Mouse (Mus musculus): ENCODE results near the gene Myrf.
"Not testable (repeated sequence)": the region's sequence is repeated elsewhere in the genome, so short reads cannot be mapped to it uniquely, and the experiment has no call there.

Gene Myrf

GRCm38 (mm10) chr19:10182670-10183298 is 57.8 kb downstream of the Myrf start, which contains the start of gene Fads1:
TSS of gene Fads1 (plus strand) at chr19:10182888.
- DNase-seq (ENCODE audit: low spot score in 2 of 2), result peak; percentile 93 to 96

GRCm38 (mm10) chr19:10182142-10182541 is 58.4 kb downstream of the Myrf start:
- DNase-seq (ENCODE audit: low spot score in 2 of 2), result no peak

- DNase-seq (ENCODE audit: low spot score in 2 of 2), result no peak
These were observed 59.3 kb downstream of the Myrf start for GRCm38 (mm10) chr19:10181225-10181624.

- DNase-seq (ENCODE audit: low spot score in 2 of 2), result no peak
These were observed 63.6 kb downstream of the Myrf start for GRCm38 (mm10) chr19:10176941-10177372.

GRCm38 (mm10) chr19:10176477-10176876 is 64.1 kb downstream of the Myrf start:
- DNase-seq (ENCODE audit: low spot score in 2 of 2), result no peak

GRCm38 (mm10) chr19:10174956-10175355 is 65.6 kb downstream of the Myrf start:
- no peak for DNase-seq (ENCODE audit: low spot score in 2 of 2)

GRCm38 (mm10) chr19:10173844-10174539 is 66.6 kb downstream of the Myrf start:
- DNase-seq (ENCODE audit: low spot score in 2 of 2), result no peak

GRCm38 (mm10) chr19:10173116-10173718 is 67.3 kb downstream of the Myrf start:
- DNase-seq (ENCODE audit: low spot score in 2 of 2), result no peak

GRCm38 (mm10) chr19:10171846-10172245 is 68.7 kb downstream of the Myrf start:
- DNase-seq (ENCODE audit: low spot score in 2 of 2), result no peak

GRCm38 (mm10) chr19:10171359-10171758 is 69.2 kb downstream of the Myrf start:
- no peak for DNase-seq (ENCODE audit: low spot score in 2 of 2)

- DNase-seq (ENCODE audit: low spot score in 2 of 2), result no peak
These were observed 70.1 kb downstream of the Myrf start for GRCm38 (mm10) chr19:10170466-10170865.

GRCm38 (mm10) chr19:10169692-10170330 is 70.7 kb downstream of the Myrf start:
- DNase-seq (ENCODE audit: low spot score in 2 of 2), result not testable (repeated sequence)

GRCm38 (mm10) chr19:10169179-10169578 is 71.4 kb downstream of the Myrf start:
- DNase-seq (ENCODE audit: low spot score in 2 of 2), result no peak

- no peak for DNase-seq (ENCODE audit: low spot score in 2 of 2)
These were observed 72.1 kb downstream of the Myrf start for GRCm38 (mm10) chr19:10168441-10168840.

GRCm38 (mm10) chr19:10167951-10168350 is 72.6 kb downstream of the Myrf start:
- DNase-seq (ENCODE audit: low spot score in 2 of 2), result no peak

- no peak for DNase-seq (ENCODE audit: low spot score in 2 of 2)
These were observed 73.4 kb downstream of the Myrf start for GRCm38 (mm10) chr19:10167112-10167511.

GRCm38 (mm10) chr19:10165928-10166327 is 74.6 kb downstream of the Myrf start:
- not testable (repeated sequence) for DNase-seq (ENCODE audit: low spot score in 2 of 2)

GRCm38 (mm10) chr19:10163896-10164295 is 76.7 kb downstream of the Myrf start:
- DNase-seq (ENCODE audit: low spot score in 2 of 2), result no peak

All from frontal cortex, postnatal 10 days (tissue).